Mouse (Mus musculus) forebrain, embryonic 15.5 days (tissue): ENCODE measurements at regions not wholly inside any gene's neighbourhood (a gene's known extent, or its start where the extent isn't known, plus 50 kb on each side); places are given as distances from the start of the nearest gene placed in this dataset.

Source experiments
- ATAC-seq: fragments of 200-750 bp; cut with Nextera tagmentation; replicated peaks from 2 replicates; pipeline ENCODE4 v1.8.0; 2017; ENCODE audit warnings: mild to moderate bottlenecking, moderate TSS enrichment, moderate library complexity
- H3K27ac ChIP-seq: fragments of 300-500 bp; sonication (generic); replicated peaks from 2 replicates; pipeline ENCODE4 v1.5.1; 2015; ENCODE audit warnings: mild to moderate bottlenecking, inconsistent platforms
- H3K27me3 ChIP-seq: fragments of 300-500 bp; sonication (generic); 2 replicates; pipeline ENCODE4 v1.6.1; 2015; ENCODE audit warnings: inconsistent platforms
- H3K36me3 ChIP-seq: fragments of 300-500 bp; sonication (generic); 2 replicates; pipeline ENCODE4 v1.6.1; 2015; ENCODE audit warnings: mild to moderate bottlenecking, inconsistent platforms
- H3K4me1 ChIP-seq: fragments of 300-500 bp; sonication (generic); 2 replicates; pipeline ENCODE4 v1.6.1; 2015; ENCODE audit warnings: inconsistent platforms
- H3K4me2 ChIP-seq: fragments of 300-500 bp; sonication (generic); replicated peaks from 2 replicates; pipeline ENCODE4 v1.6.1; 2015; ENCODE audit warnings: mild to moderate bottlenecking, inconsistent platforms
- H3K4me3 ChIP-seq: fragments of 300-500 bp; sonication (generic); 2 replicates; pipeline ENCODE4 v1.5.1; 2015; ENCODE audit warnings: mild to moderate bottlenecking, inconsistent platforms
- H3K9ac ChIP-seq: fragments of 300-500 bp; sonication (generic); replicated peaks from 2 replicates; pipeline ENCODE4 v1.6.1; 2015; ENCODE audit warnings: mild to moderate bottlenecking, inconsistent platforms
- H3K9me3 ChIP-seq: fragments of 300-500 bp; sonication (generic); 2 replicates; pipeline ENCODE4 v1.6.1; 2016; ENCODE audit warnings: inconsistent platforms
- WGBS: fragments of 180-500 bp; shearing (Covaris S2); methylation state at CpG from one replicate; pipeline ENCODE4 v1.1.7; 2015; ENCODE audit warnings: mixed read lengths; 5-methylcytosine and 5-hydroxymethylcytosine counted together

DNA sequence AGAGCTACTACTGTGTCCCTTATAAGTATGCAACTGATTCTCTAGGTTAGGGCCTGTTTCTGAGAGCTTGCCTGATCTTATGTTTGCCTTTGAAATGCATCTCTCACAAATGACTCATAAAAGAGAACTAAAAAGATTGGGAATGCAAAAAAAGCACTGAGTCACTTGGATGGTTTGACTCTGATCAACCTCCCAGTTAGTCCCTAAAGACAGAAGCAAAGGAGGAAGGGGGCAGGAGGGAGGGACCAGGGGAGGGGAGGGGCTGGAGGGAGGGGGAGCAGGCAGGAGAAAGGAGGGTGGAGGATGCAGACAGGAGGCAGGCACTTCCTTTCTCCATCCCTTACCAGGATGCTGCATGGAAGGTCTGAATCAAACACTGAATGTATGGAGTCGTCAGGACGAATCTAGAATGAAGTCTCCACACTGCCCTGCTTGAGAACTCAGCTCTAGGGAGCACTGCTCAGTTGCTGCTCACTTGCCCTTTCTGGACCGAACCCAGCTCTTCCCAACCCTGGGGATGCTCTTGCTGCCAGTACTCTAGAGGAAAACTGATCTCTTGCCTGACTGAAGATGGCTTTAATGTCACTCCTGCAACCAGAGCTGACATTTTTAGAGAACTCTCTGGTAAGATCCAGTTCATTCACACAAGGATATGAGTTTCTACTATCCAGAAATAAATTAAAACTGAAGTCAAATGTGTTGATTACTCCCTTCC, 201.7 kb downstream of the Hlx start:
- no peak for ATAC-seq
- H3K27ac ChIP-seq = no peak overlapping the region
- H3K9ac ChIP-seq = no peak overlapping the region
- no peaks in the 10 kb centered on the region for H3K36me3 ChIP-seq
- WGBS = 54% methylated on average over 3 of the region's 3 CpGs
- no peak overlapping the region for H3K4me3 ChIP-seq
- no peaks in the 10 kb centered on the region for H3K4me1 ChIP-seq
- no peaks in the 10 kb centered on the region for H3K27me3 ChIP-seq
- no peaks in the 10 kb centered on the region for H3K9me3 ChIP-seq
- H3K4me2 ChIP-seq = no peak overlapping the region

DNA sequence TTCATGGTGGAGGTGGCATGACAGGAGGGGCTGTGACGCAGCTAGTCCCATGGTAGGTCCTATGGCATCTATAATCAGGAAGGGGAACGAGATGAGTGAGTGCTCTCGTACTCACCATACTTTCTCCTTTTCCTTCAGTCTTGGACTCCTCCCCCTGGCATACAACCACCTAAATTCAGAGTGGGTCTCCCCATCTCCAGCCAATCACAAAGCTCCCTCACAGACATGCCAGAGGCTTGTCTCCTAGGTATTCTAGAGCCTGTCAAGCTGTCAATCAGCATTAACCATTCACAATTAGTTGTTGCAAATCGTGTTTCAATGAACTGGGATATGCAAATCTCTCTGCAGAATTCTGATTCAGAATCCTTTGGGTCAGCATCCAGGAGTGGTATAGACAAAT, 206.7 kb downstream of the Hlx start:
- Histone ChIP-seq H3K27ac (no peak overlapping the region), H3K9me3 (no peaks in the 10 kb centered on the region), H3K4me3 (no peak overlapping the region), H3K36me3 (no peaks in the 10 kb centered on the region), H3K4me1 (no peaks in the 10 kb centered on the region), H3K4me2 (no peak overlapping the region), H3K27me3 (no peaks in the 10 kb centered on the region), H3K9ac (no peak overlapping the region)
- WGBS = 43% methylated on average over 4 of the region's 4 CpGs
- no peak for ATAC-seq

DNA sequence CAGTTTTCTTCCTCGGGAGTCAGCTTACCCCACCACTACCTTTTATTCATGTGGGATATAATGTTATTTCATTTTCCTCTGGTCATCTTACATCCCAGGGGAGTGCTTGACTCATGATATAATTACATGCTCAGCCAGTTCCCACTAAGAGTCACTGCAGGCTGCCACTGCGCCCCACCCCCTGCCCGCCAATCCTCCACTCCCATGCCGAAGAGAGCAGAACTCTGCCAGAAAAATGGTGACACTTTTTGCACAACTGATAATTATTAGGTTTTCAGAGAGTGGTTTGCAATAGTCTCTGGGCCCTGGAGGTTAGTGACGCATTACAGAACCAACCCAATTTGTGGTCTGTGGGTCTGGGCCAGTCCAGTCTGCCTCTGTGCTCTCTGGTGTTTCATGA, 212.9 kb downstream of the Hlx start:
- Histone ChIP-seq H3K4me1 (no peaks in the 10 kb centered on the region), H3K27ac (no peak overlapping the region), H3K4me3 (no peak overlapping the region), H3K36me3 (no peaks in the 10 kb centered on the region), H3K4me2 (no peak overlapping the region), H3K9ac (no peak overlapping the region), H3K27me3 (no peaks in the 10 kb centered on the region), H3K9me3 (no peaks in the 10 kb centered on the region)
- 83% methylated on average over 5 of the region's 5 CpGs for WGBS
- ATAC-seq = no peak

DNA sequence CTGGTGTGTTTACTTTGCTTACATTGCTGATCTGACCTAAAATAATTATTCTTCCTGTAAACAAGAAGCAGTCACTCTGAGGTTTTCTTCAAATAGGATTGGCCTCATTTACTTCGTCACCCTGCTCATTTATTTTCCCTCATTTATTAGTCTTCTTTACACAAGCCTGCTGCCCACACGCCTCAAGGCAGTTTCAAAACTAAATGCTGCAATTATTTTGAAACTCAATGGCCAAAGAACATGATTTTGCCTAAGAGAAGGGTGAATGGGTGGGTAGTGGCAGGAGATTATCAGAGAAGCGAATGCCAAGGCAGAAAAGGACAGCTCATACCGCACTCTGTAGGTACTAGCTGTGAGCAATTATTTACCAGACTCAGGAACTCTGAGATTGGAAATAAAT, 227.8 kb downstream of the Hlx start:
- Histone ChIP-seq H3K4me3 (no peak overlapping the region), H3K4me1 (no peaks in the 10 kb centered on the region), H3K27me3 (no peaks in the 10 kb centered on the region), H3K27ac (no peak overlapping the region), H3K9ac (no peak overlapping the region), H3K4me2 (no peak overlapping the region), H3K9me3 (no peaks in the 10 kb centered on the region), H3K36me3 (no peaks in the 10 kb centered on the region)
- ATAC-seq = no peak
- 54% methylated on average over 4 of the region's 4 CpGs for WGBS

DNA sequence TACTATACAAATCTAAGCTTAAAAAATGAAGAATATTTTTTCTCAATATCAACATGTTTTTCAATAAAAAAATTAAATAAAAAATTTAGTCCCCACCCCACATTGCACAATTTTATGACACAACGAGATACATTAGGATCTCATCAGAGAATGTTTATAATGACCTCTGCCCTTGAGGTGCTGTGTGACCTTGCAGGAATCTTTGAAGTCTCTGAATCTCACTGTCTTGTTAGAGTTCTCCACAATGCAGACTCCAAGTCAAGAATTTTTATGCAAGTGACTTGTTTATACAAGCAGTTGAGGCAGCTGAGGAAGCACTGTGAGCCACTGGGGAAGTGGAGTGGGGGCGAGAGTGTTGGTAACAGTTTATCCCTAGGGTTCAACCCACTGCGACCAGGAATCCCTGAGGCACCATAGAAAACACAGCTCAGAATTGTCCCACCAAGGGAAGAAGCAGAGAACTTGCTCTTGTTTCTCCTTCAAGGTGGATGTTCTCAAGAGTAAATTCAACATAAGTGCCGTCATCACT, 228.5 kb downstream of the Hlx start:
- Histone ChIP-seq H3K4me3 (no peak overlapping the region), H3K27me3 (no peaks in the 10 kb centered on the region), H3K27ac (no peak overlapping the region), H3K36me3 (no peaks in the 10 kb centered on the region), H3K9ac (no peak overlapping the region), H3K4me2 (no peak overlapping the region), H3K9me3 (no peaks in the 10 kb centered on the region), H3K4me1 (no peaks in the 10 kb centered on the region)
- ATAC-seq = no peak
- 87% methylated on average over 4 of the region's 4 CpGs for WGBS

DNA sequence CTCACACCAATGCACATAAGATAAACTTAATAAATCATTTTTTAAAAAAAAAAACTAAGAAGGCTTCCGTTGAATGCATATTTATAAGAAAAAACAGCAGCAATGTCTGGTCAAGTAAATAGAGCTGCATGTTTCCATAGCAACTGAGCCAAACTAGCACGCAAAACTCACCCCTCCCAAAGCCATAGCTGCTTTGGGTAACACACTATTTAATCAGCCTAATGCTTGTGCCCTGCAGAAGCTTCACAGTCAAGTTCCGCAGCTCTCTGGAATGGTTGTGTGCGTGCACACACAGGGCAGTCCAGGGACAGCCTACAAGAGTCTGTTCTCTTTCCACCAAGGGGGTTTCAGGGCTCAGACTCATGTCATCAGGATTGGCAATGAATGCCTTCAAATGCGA, 231.7 kb downstream of the Hlx start:
- WGBS = 78% methylated on average over 5 of the region's 5 CpGs
- no peak overlapping the region for H3K4me3 ChIP-seq
- ATAC-seq = no peak
- H3K4me1 ChIP-seq = no peaks in the 10 kb centered on the region
- H3K36me3 ChIP-seq = no peaks in the 10 kb centered on the region
- H3K27ac ChIP-seq = no peak overlapping the region
- no peaks in the 10 kb centered on the region for H3K9me3 ChIP-seq
- no peaks in the 10 kb centered on the region for H3K27me3 ChIP-seq
- H3K4me2 ChIP-seq = no peak overlapping the region
- no peak overlapping the region for H3K9ac ChIP-seq

DNA sequence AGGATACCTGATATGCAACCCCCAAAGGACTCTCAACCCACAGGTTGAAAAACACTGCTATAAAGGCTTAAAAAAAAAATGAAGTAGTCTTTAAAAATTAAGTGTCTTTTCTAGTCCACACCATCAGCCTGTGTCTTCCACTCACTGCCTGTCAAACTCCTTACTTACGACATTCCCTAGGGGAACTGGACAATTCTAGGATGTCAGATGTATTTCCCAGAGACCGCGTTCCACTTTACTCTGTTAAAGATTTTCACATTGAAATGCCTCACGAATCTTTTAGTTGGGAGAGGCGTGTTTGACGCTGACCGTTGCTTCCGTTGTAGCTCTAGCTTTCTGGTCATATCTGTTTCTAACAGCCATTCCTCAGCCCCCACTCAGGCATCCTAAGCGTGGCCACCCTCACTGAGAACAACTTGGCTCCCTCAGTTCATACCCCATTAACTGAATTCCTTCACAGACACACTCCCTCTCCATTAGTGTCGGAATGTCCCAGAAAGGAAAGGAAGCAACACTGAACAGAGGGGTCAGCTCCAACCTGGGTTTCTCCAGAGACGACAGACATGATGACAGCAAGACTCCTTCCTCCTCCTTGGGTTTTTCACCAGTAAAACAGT, 233.4 kb downstream of the Hlx start:
- H3K27ac ChIP-seq = no peak overlapping the region
- no peak overlapping the region for H3K4me2 ChIP-seq
- 91% methylated on average over 11 of the region's 11 CpGs for WGBS
- ATAC-seq = no peak
- H3K36me3 ChIP-seq = no peaks in the 10 kb centered on the region
- no peak overlapping the region for H3K9ac ChIP-seq
- H3K4me1 ChIP-seq = no peaks in the 10 kb centered on the region
- no peaks in the 10 kb centered on the region for H3K27me3 ChIP-seq
- no peaks in the 10 kb centered on the region for H3K9me3 ChIP-seq
- H3K4me3 ChIP-seq = no peak overlapping the region

DNA sequence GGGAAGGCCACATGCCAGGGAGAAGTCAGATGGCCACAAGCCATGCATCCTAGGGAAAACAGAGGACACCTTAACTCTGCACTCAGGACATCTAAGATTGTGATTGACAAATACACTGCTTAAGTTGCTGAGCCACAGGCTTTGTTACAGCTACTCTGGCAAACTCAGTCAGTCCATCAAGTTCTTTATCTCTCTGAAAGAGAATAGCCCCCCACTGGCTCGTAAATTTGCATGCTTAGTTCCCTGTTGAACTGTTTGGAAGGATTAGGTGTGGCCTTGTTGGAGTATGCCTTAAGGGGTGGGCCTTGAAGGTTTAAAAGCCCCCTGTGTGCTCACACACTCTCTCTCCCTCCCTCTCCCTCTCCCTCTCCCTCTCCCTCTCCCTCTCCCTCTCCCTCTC, 235.4 kb downstream of the Hlx start:
- no peaks in the 10 kb centered on the region for H3K4me1 ChIP-seq
- no peak for ATAC-seq
- no peak overlapping the region for H3K27ac ChIP-seq
- no peak overlapping the region for H3K4me3 ChIP-seq
- no peak overlapping the region for H3K9ac ChIP-seq
- no peaks in the 10 kb centered on the region for H3K27me3 ChIP-seq
- no peak overlapping the region for H3K4me2 ChIP-seq
- H3K36me3 ChIP-seq = no peaks in the 10 kb centered on the region
- no peaks in the 10 kb centered on the region for H3K9me3 ChIP-seq
- 33% methylated on average over 1 of the region's 1 CpGs for WGBS

DNA sequence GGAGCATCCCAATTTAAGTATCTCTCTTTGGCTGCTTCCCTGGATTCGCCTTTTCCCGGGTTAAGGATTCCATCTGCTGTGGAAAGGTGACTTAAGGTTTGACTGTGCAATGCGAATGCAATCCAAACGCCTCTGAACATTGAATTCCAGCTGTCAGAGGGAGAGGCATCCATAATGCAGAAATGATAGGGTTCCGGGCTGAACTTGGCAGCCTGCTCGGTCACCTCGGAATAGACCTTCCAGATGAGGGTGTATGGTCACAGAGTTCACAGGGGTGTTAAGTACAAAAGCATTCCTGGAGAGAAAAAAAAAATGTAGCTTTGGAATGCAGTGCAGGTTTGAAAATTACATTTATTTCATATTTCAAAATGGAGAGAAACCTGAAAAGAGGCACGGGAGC, 238.6 kb downstream of the Hlx start:
- no peaks in the 10 kb centered on the region for H3K27me3 ChIP-seq
- WGBS = 87% methylated on average over 8 of the region's 8 CpGs
- H3K9ac ChIP-seq = no peak overlapping the region
- no peak for ATAC-seq
- H3K4me1 ChIP-seq = no peaks in the 10 kb centered on the region
- H3K4me2 ChIP-seq = no peak overlapping the region
- H3K36me3 ChIP-seq = no peaks in the 10 kb centered on the region
- no peaks in the 10 kb centered on the region for H3K9me3 ChIP-seq
- H3K27ac ChIP-seq = no peak overlapping the region
- H3K4me3 ChIP-seq = no peak overlapping the region

DNA sequence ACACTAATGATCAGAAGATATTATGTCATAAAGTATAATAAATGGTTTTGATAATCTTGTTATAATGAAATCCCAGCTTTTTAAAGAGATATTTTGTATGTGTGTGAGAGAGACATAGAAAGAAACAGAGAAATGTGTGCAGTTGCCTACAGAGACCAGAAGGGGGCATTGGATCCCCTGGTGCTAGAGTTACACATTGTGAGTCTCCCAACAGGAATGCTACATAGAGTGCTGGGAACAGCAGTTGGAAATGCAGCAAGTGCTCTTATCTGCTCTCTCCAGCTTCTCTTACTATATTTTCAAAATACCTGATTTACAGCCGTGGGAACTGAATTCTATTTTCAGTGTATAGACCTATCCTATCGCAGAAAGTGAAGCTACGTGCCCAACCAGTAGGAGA, 240.3 kb downstream of the Hlx start:
- H3K27ac ChIP-seq = no peak overlapping the region
- no peak overlapping the region for H3K4me3 ChIP-seq
- H3K9me3 ChIP-seq = no peaks in the 10 kb centered on the region
- ATAC-seq = no peak
- no peaks in the 10 kb centered on the region for H3K4me1 ChIP-seq
- no peak overlapping the region for H3K4me2 ChIP-seq
- WGBS = 98% methylated on average over 3 of the region's 3 CpGs
- H3K27me3 ChIP-seq = no peaks in the 10 kb centered on the region
- no peaks in the 10 kb centered on the region for H3K36me3 ChIP-seq
- no peak overlapping the region for H3K9ac ChIP-seq

DNA sequence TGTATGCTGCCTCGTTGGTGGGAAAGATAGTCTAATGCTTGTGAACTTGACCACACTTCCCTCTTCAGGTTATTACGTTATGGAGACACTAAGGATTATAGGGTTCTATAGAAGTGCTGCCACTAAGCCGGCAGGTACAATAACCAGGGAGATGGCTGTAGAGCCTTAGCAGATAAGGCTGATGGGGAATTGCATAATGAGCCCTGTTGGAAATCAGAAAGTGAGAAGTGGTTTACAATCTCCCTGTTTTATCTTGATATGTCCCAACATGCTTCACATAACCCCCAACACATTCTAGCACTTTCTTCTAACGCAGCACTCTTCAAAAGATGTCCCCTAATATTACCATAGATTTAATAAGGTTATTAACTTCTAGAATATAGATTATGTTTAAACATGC, 241.2 kb downstream of the Hlx start:
- Histone ChIP-seq H3K27me3 (no peaks in the 10 kb centered on the region), H3K4me2 (no peak overlapping the region), H3K36me3 (no peaks in the 10 kb centered on the region), H3K4me3 (no peak overlapping the region), H3K9me3 (no peaks in the 10 kb centered on the region), H3K27ac (no peak overlapping the region), H3K4me1 (no peaks in the 10 kb centered on the region), H3K9ac (no peak overlapping the region)
- WGBS = 75% methylated on average over 4 of the region's 4 CpGs
- no peak for ATAC-seq

DNA sequence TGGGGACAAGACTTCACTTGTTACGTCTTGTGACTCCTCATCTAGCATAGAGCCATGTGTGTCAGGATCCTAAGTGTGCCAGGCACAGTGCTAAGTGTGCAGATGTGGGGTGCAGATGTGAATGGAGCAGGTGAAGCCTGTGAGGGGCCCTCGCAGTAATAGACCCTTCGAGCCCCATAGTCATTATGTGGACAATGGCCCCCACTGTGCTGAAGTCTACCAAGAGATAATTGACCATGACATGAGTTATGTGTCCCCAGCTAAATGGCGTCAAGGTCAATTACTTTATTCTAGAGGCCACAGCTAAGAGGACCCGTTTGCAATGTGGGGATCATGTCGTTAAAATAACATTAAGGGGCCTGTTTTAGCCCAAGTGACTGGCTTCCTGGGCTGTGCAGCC, 245.0 kb downstream of the Hlx start:
- Histone ChIP-seq H3K36me3 (no peaks in the 10 kb centered on the region), H3K4me3 (no peak overlapping the region), H3K9me3 (no peaks in the 10 kb centered on the region), H3K27me3 (no peaks in the 10 kb centered on the region), H3K4me2 (no peak overlapping the region), H3K9ac (no peak overlapping the region), H3K4me1 (no peaks in the 10 kb centered on the region), H3K27ac (no peak overlapping the region)
- 39% methylated on average over 6 of the region's 6 CpGs for WGBS
- ATAC-seq = no peak

DNA sequence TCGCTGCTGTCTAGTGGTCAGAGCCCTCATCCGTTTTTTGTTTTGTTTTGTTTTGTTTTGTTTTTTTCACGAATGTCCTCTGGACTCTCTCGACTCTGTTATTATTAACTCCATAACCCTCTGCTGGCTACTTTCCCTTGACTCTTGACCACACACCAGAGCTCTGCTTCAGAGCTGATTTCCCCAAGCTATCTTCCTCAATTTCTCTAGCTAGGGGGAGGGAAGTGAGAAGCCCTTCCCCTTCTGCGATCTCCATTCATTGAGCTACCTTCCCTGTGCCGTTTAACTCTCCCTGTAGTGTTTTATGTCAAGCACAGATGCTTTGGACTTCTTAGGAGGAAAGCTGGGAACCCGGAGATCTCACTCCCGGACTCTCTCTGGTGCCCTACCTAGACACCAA, 247.6 kb downstream of the Hlx start:
- H3K9me3 ChIP-seq = no peaks in the 10 kb centered on the region
- no peak for ATAC-seq
- no peak overlapping the region for H3K9ac ChIP-seq
- no peaks in the 10 kb centered on the region for H3K36me3 ChIP-seq
- H3K4me1 ChIP-seq = no peaks in the 10 kb centered on the region
- 81% methylated on average over 8 of the region's 8 CpGs for WGBS
- no peak overlapping the region for H3K27ac ChIP-seq
- no peak overlapping the region for H3K4me2 ChIP-seq
- H3K4me3 ChIP-seq = no peak overlapping the region
- H3K27me3 ChIP-seq = no peaks in the 10 kb centered on the region
